Mouse (Mus musculus) embryonic fibroblast, embryonic 13.5 days (primary cell): ENCODE data around the gene Ctsw.

Experiments used
- CTCF ChIP-seq: IDR thresholded peaks from 2 replicates; pipeline ENCODE4 v1.5.1; 2011; ENCODE audit warnings: mild to moderate bottlenecking, control low read depth, low read length, moderate library complexity, borderline replicate concordance; ENCODE audit not compliant: insufficient read depth
- POLR2A ChIP-seq: IDR thresholded peaks from 2 replicates; pipeline ENCODE4 v1.6.1; 2011; ENCODE audit warnings: low read depth, mild to moderate bottlenecking, control low read depth, low read length, moderate library complexity

DNA sequence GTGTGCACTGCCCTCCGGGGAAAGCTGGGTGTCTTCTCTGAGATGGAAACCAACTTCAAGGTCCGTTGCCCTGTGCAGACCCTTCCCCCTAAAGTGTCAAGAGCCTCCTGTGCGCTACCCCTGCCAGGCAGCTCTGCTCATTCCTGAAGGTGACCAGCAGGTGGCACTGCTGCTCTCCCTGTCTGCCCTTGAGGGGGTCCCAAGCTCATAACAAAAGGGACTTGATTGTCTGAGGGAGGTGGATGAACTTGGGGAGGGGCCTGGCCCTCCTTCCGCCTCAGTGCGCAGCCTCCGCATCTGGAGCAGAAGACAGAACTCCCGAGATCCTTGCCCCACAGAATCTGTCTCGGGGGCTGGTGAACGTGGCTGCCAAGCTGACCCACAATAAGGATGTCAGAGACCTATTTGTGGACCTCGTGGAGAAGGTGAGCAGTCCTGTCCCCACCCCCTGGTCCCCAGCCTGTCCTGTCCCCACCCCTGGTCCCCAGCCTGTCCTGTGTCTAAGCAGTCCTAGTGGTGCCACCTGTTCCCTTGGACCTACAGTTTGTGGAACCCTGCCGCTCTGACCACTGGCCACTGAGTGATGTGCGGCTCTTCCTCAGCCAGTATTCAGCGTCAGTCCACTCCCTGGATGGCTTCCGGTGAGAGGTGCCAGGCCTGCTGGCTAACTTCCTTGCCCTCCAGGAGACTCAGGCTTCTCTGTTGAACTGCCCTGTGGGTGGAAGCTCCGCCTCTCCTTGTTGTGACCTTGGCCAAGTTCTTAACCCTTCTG is 4.3 kb downstream of the Ctsw start:
- TF ChIP-seq CTCF: peak; percentile 94
- no peak for TF ChIP-seq POLR2A
